Mouse (Mus musculus) left cerebral cortex, adult 2 months (tissue): Measurements from ENCODE around the gene Arhgdia. TPM values are rescaled to one million over a fixed set of nuclear protein-coding genes. Genes with fewer than 3 reads are reported as not detected.

Experiments
- DNase-seq, 2 experiments: peaks; one replicate each; pipeline ENCODE4 v3.0.0; 2021 to 2022; ENCODE audit warnings: low spot score in 2 of 2, mixed read lengths in 1 of 2; ENCODE audit errors: extremely low spot score in 1 of 2
- H3K27ac ChIP-seq: fragments of 200-600 bp; 2 replicates; pipeline ENCODE4 v1.8.1; 2022
- H3K4me3 ChIP-seq: fragments of 200-600 bp; 2 replicates; pipeline ENCODE4 v1.8.1; 2022
- CTCF ChIP-seq: fragments of 200-600 bp; IDR thresholded peaks from 2 replicates; pipeline ENCODE4 v1.8.1; 2022; ENCODE audit warnings: antibody characterized with exemption, mild to moderate bottlenecking, moderate library complexity
- intact Hi-C: fragments of 180-260 bp; cut with DNase I; formaldehyde crosslinking; loops from one replicate; pipeline ENCODE4 v1.15.1; 2025
- long read RNA-seq, 2 experiments: library from polyadenylated mRNA; stranded (forward); transcript quantifications; one replicate each; pipeline ENCODE4 v2.0.0; 2021; ENCODE audit warnings: borderline mapping rate in 2 of 2
- total RNA-seq, 2 experiments: library from RNA; stranded (reverse); gene quantifications; 2 replicates each; pipeline ENCODE4 v1.2.3; 2021

The Arhgdia gene
- total RNA-seq, result 100 to 1,000 TPM; 290 to 300 TPM
- long read RNA-seq, experiment 1, transcript Arhgdia-202 (6 exons, 1,867 nt), result major isoform, 362 of 454 reads
- long read RNA-seq, experiment 1, transcript Arhgdia-201 (6 exons, 2,150 nt), result minor isoform, 57 of 454 reads
- long read RNA-seq, experiment 1, partial matches to known transcripts, result 25 of 454 reads
- long read RNA-seq, experiment 1, other reads (novel, unspliced or antisense), result 10 of 454 reads
- long read RNA-seq, experiment 2, transcript Arhgdia-202 (6 exons, 1,867 nt), result major isoform, 287 of 376 reads
- long read RNA-seq, experiment 2, transcript Arhgdia-201 (6 exons, 2,150 nt), result minor isoform, 49 of 376 reads
- long read RNA-seq, experiment 2, partial matches to known transcripts, result 7 of 376 reads
- long read RNA-seq, experiment 2, other reads (novel, unspliced or antisense), result 33 of 376 reads

- intact Hi-C loops, result loop anchor here (2.0 kb wide), 1 partner anchor 65 kb away; no protein-coding TSS in a partner anchor
- peak; percentile 91 to 93 for DNase-seq
- peak; percentile 66 for TF ChIP-seq CTCF
- peak within 1 kb of the TSS; percentile 67 for H3K4me3 ChIP-seq
- H3K27ac ChIP-seq, result peak within 1 kb of the TSS; percentile 96
Observed at GRCm38 (mm10) chr11:120581490-120582267, at the start of gene Arhgdia. Gene Arhgdia, minus strand, starts transcription at chr11:120581624.

GRCm38 (mm10) chr11:120630401-120630871 lies 49.0 kb upstream of the Arhgdia start:
- peak overlapping the region; percentile 14; the same call in 1 of the 2 replicates for H3K4me3 ChIP-seq
- H3K27ac ChIP-seq, result peak overlapping the region; percentile 69
- DNase-seq, result no peak
- TF ChIP-seq CTCF, result no peak
- intact Hi-C loops, result no loop called here

GRCm38 (mm10) chr11:120629911-120630310 lies 48.5 kb upstream of the Arhgdia start:
- no peak for TF ChIP-seq CTCF
- DNase-seq, result no peak
- H3K27ac ChIP-seq, result peak overlapping the region; percentile 69
- H3K4me3 ChIP-seq, result peak overlapping the region; percentile 14; the same call in 1 of the 2 replicates
- intact Hi-C loops, result no loop called here

GRCm38 (mm10) chr11:120629341-120629730 lies 47.9 kb upstream of the Arhgdia start:
- intact Hi-C loops, result no loop called here
- H3K27ac ChIP-seq, result peak overlapping the region; percentile 69

GRCm38 (mm10) chr11:120628601-120629340 lies 47.3 kb upstream of the Arhgdia start:
- Histone ChIP-seq H3K27ac (no peak overlapping the region), H3K4me3 (no peak overlapping the region)
- TF ChIP-seq CTCF, result no peak
- DNase-seq, result no peak
- intact Hi-C loops, result no loop called here

More at GRCm38 (mm10) chr11:120629341-120629730, 47.9 kb upstream of the Arhgdia start:
- TF ChIP-seq CTCF, result no peak
- no peak for DNase-seq
- peak overlapping the region; percentile 14; the same call in 1 of the 2 replicates for H3K4me3 ChIP-seq

GRCm38 (mm10) chr11:120627468-120628300 lies 46.3 kb upstream of the Arhgdia start:
- TF ChIP-seq CTCF, result no peak
- no peak for DNase-seq
- intact Hi-C loops, result no loop called here
- H3K4me3 ChIP-seq, result no peak overlapping the region
- no peak overlapping the region for H3K27ac ChIP-seq

- H3K27ac ChIP-seq, result no peak overlapping the region
- DNase-seq, result no peak
- no peak for TF ChIP-seq CTCF
- intact Hi-C loops, result no loop called here
- no peak overlapping the region for H3K4me3 ChIP-seq
Observed at GRCm38 (mm10) chr11:120626785-120627467, 45.5 kb upstream of the Arhgdia start.

GRCm38 (mm10) chr11:120625152-120625775 lies 43.8 kb upstream of the Arhgdia start, which contains the start of gene Sirt7:
Gene Sirt7, minus strand, starts transcription at chr11:120625240.
- no peak for TF ChIP-seq CTCF
- Histone ChIP-seq H3K4me3 (peak within 1 kb of the TSS; percentile 88), H3K27ac (peak within 1 kb of the TSS; percentile 89)
- DNase-seq, result no peak
- intact Hi-C loops, result loop anchor here (2.0 kb wide), 1 partner anchor 88 kb away; the partner anchor contains the start of genes Cenpx and Lrrc45

GRCm38 (mm10) chr11:120624680-120625111 lies 43.3 kb upstream of the Arhgdia start:
- peak; percentile 86 for DNase-seq
- peak overlapping the region; percentile 88 for H3K4me3 ChIP-seq
- peak overlapping the region; percentile 89 for H3K27ac ChIP-seq
- intact Hi-C loops, result loop anchor here (2.0 to 5.0 kb wide), 2 partner anchors 88 to 153 kb away; partner anchors contain the start of genes Cenpx and Lrrc45
- TF ChIP-seq CTCF, result no peak
